Mouse (Mus musculus) stomach, postnatal 0 days (tissue): ENCODE data around the gene Smurf2. TPM values are rescaled to one million over a fixed set of nuclear protein-coding genes. Genes with fewer than 3 reads are reported as not detected.
A peak's percentile ranks its signal among the peaks of the same experiment; 100 is the strongest.

Experiments used
- ATAC-seq: fragments of 200-750 bp; cut with Nextera tagmentation; 2 replicates; pipeline ENCODE4 v1.8.0; 2017; ENCODE audit not compliant: low FRiP score, low TSS enrichment
- DNase-seq: peaks from one replicate; pipeline ENCODE4 v3.0.0-alpha.2; 2016; ENCODE audit warnings: low spot score
- H3K27ac ChIP-seq: fragments of 300-500 bp; sonication (generic); replicated peaks from 2 replicates; pipeline ENCODE4 v1.5.1; 2014; ENCODE audit warnings: mild to moderate bottlenecking, control low read depth
- H3K27me3 ChIP-seq: fragments of 300-500 bp; sonication (generic); 2 replicates; pipeline ENCODE4 v1.6.1; 2014; ENCODE audit warnings: low read length; ENCODE audit not compliant: control insufficient read depth, insufficient read depth
- H3K36me3 ChIP-seq: fragments of 300-500 bp; sonication (generic); 2 replicates; pipeline ENCODE4 v1.6.1; 2014; ENCODE audit warnings: low read length, mixed read lengths; ENCODE audit not compliant: control insufficient read depth, insufficient read depth
- H3K4me1 ChIP-seq: fragments of 300-500 bp; sonication (generic); replicated peaks from 2 replicates; pipeline ENCODE4 v1.6.1; 2014; ENCODE audit warnings: antibody characterized with exemption; ENCODE audit not compliant: control insufficient read depth, insufficient read depth
- H3K4me2 ChIP-seq: fragments of 300-500 bp; sonication (generic); replicated peaks from 2 replicates; pipeline ENCODE4 v1.6.1; 2014; ENCODE audit warnings: low read depth, mild to moderate bottlenecking, control low read depth, moderate library complexity
- H3K4me3 ChIP-seq: fragments of 300-500 bp; sonication (generic); 2 replicates; pipeline ENCODE4 v1.5.1; 2014; ENCODE audit warnings: low read depth, low read length, control low read depth
- H3K9ac ChIP-seq: fragments of 300-500 bp; sonication (generic); 2 replicates; pipeline ENCODE4 v1.6.1; 2014; ENCODE audit warnings: mild to moderate bottlenecking, low read length, control low read depth, mixed read lengths
- H3K9me3 ChIP-seq: fragments of 300-500 bp; sonication (generic); 2 replicates; pipeline ENCODE4 v1.6.1; 2016; ENCODE audit warnings: low read length; ENCODE audit not compliant: control insufficient read depth
- CTCF ChIP-seq: IDR thresholded peaks from 2 replicates; pipeline ENCODE4 v1.5.1; 2016; ENCODE audit warnings: antibody characterized with exemption, low read depth, mild to moderate bottlenecking, moderate library complexity
- EP300 ChIP-seq: optimal IDR thresholded peaks from 2 replicates; pipeline ENCODE3; 2016; ENCODE audit warnings: antibody characterized with exemption
- WGBS: fragments of 180-500 bp; shearing (Covaris S2); extraction: QIAGEN DNeasy Blood & Tissue Kit; methylation state at CpG from one replicate; pipeline ENCODE4 v1.1.7; 2014; 5-methylcytosine and 5-hydroxymethylcytosine counted together
- polyA plus RNA-seq: library from polyadenylated mRNA; unstranded; fragments of >200 nt; fragmentation: Nextera tagmentation; extraction: Ambion mirVana; gene quantifications from 2 replicates; pipeline ENCODE4 v1.2.1, GENCODE M21; 2015

The Smurf2 gene
- polyA plus RNA-seq, 1 experiment from 2014 or later = 7.1 TPM

DNA sequence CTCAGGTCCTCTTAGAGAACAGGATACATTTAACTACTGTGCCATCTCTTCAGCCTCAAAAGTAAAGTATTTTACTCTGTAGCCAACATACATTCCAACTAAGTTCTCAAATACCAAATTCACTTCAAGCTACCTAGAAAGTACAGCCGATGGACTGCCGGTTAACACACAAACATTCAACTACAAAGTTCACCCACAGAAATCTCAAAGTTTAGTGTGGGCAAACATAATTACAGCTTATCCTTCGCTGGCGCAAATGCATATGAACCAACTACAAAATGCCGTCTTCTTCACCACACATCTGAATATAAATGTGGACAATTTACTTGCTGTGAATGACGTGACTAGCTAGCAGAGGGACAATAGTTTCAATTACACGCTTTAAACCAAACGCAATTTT, 1.6 kb downstream of the Smurf2 start:
- 10% methylated on average over 8 of the region's 8 CpGs for WGBS
- Histone ChIP-seq H3K27me3 (no peaks in the 10 kb centered on the region), H3K4me3 (peak overlapping the region; percentile 82), H3K27ac (no peak overlapping the region), H3K9ac (peak overlapping the region; percentile 93), H3K4me2 (peak overlapping the region; percentile 72), H3K9me3 (no peaks in the 10 kb centered on the region), H3K4me1 (0 out of 2 replicates have a peak, but pooled peaks cover 4% of the 10 kb centered on the region), H3K36me3 (no peaks in the 10 kb centered on the region)
- DNase-seq (no peak), ATAC-seq (no peak)
- TF ChIP-seq CTCF (no peak), EP300 (no peak)

DNA sequence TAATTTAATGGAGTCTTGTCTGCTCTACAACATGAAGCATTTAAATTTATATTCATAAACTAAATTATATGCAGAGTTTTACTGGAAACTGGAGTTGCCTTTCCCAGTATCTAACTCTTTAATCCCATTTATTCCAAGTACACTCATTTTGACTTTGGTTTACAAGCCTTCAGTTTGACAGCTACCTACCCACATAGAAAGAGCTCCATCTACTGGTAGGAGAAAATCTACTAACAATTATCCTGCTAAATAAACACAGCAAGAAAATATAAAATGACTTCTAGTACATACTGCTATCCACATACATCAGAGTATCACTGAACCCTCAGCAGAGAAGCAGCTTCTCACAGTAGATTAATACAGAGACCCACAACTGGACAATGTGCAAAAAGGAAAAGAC, 9.3 kb downstream of the Smurf2 start:
- no peaks in the 10 kb centered on the region for H3K9me3 ChIP-seq
- H3K27ac ChIP-seq = no peak overlapping the region
- no peaks in the 10 kb centered on the region; the same call in 1 of the 2 replicates for H3K36me3 ChIP-seq
- ATAC-seq (no peak), DNase-seq (no peak)
- H3K4me1 ChIP-seq = no peaks in the 10 kb centered on the region
- no peak overlapping the region for H3K4me2 ChIP-seq
- H3K4me3 ChIP-seq = no peak overlapping the region
- H3K27me3 ChIP-seq = no peaks in the 10 kb centered on the region
- no peak for TF ChIP-seq EP300
- TF ChIP-seq CTCF = peak; percentile 71
- no peak overlapping the region for H3K9ac ChIP-seq

DNA sequence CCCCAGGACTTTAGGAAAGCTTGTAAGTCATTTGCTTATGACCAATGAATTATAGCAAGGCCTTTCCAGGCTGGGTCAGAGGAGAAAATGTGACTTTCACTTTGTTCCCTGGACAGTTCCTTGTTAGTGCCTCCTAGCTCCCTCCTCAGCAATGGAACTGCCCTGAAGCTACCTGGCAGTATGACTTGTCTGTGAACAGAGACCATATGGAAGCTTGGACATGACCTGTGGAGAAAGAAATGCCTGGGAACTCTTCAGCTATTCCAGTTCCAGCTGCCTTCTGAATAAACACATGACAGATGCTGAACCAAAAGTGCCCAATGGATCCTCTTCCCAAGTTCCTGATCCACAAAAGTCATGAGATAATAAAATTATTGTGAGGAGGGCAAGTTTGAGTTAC, 12.5 kb downstream of the Smurf2 start:
- no peak for ATAC-seq
- Histone ChIP-seq H3K36me3 (no peaks in the 10 kb centered on the region; the same call in 1 of the 2 replicates), H3K4me1 (no peaks in the 10 kb centered on the region), H3K27ac (no peak overlapping the region), H3K27me3 (no peaks in the 10 kb centered on the region), H3K4me3 (no peak overlapping the region), H3K9me3 (no peaks in the 10 kb centered on the region), H3K4me2 (no peak overlapping the region), H3K9ac (no peak overlapping the region)
- no peak for DNase-seq
- TF ChIP-seq EP300 (no peak), CTCF (no peak)

DNA sequence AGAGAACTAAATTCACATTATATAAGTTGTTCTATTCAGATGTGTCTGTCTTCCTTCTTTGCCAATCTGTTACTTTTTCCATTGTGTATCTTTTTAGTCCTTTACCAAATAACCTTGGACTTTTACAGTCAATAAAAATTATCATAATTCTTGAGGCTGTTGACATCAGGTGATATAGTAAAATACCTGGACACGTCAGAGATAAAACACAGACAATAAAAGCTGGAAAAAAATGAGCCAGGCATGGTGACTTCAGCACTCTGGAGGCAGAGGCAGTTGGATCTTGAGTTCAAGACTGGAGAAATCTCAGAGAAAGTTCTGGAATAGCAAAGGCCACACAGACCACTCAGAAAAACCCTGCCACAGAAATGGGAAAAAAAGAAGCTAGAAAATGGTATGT, 13.3 kb downstream of the Smurf2 start:
- no peak for DNase-seq
- Histone ChIP-seq H3K4me3 (no peak overlapping the region), H3K9ac (no peak overlapping the region), H3K4me2 (no peak overlapping the region), H3K36me3 (no peaks in the 10 kb centered on the region; the same call in 1 of the 2 replicates), H3K9me3 (no peaks in the 10 kb centered on the region), H3K27ac (no peak overlapping the region), H3K4me1 (no peaks in the 10 kb centered on the region), H3K27me3 (no peaks in the 10 kb centered on the region)
- WGBS = 57% methylated on average over 1 of the region's 1 CpGs
- no peak for ATAC-seq
- TF ChIP-seq EP300 = no peak
- TF ChIP-seq CTCF = no peak

DNA sequence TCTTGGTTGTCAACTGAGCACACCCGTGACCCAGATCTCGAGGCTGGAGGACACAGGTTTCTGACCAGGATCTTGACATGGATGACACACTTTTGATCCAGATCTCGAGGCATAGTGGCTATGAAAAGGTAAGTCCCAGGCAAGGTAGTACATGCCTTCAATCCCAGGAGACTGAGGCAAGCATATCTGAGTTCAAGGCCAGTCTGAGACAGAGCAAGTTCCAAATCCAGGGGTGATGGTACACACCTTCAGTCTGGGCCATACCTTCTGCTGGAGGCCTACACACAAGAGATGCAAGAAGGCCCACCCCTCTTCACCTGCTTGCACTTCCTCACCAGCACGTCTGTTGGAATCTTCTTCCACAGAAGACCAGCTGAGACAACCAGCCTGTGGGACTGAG, 14.8 kb downstream of the Smurf2 start:
- Histone ChIP-seq H3K9ac (no peak overlapping the region), H3K36me3 (no peaks in the 10 kb centered on the region; the same call in 1 of the 2 replicates), H3K4me2 (no peak overlapping the region), H3K27me3 (no peaks in the 10 kb centered on the region), H3K4me1 (no peaks in the 10 kb centered on the region), H3K27ac (no peak overlapping the region), H3K4me3 (no peak overlapping the region), H3K9me3 (no peaks in the 10 kb centered on the region)
- ATAC-seq = no peak
- WGBS = 95% methylated on average over 4 of the region's 4 CpGs
- DNase-seq = no peak
- TF ChIP-seq CTCF (no peak), EP300 (no peak)

DNA sequence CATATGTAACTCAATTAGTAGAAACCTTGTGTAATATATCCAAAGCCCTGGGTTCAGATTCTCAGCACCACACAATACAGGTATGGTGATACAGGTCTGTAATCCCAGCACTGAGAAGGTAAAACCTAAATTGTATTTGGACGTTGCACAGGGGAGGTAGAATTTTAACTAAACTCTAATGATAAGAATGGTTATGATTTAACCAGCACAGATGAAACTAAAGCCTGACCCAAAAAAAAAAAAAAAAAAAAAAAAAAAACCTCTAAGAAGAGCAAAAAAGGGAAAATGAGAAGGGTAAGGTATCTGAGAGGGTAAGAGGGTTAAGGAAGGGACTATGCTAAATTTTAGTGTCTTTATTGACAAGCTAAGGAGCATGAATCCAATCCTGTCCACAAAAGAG, 20.7 kb downstream of the Smurf2 start:
- Histone ChIP-seq H3K4me3 (no peak overlapping the region), H3K4me1 (no peaks in the 10 kb centered on the region), H3K4me2 (no peak overlapping the region), H3K9ac (no peak overlapping the region), H3K9me3 (no peaks in the 10 kb centered on the region), H3K27me3 (no peaks in the 10 kb centered on the region), H3K27ac (no peak overlapping the region), H3K36me3 (no peaks in the 10 kb centered on the region)
- DNase-seq = no peak
- no peak for TF ChIP-seq EP300
- no peak for TF ChIP-seq CTCF
- 62% methylated on average over 1 of the region's 1 CpGs for WGBS
- ATAC-seq = no peak
